Mouse (Mus musculus): ENCODE measurements around the gene B4galnt1. TPM values are rescaled to one million over a fixed set of nuclear protein-coding genes. Genes with fewer than 3 reads are reported as not detected.

B4galnt1 gene
- polyA plus RNA-seq, 1 experiment = 54.8 TPM

DNA sequence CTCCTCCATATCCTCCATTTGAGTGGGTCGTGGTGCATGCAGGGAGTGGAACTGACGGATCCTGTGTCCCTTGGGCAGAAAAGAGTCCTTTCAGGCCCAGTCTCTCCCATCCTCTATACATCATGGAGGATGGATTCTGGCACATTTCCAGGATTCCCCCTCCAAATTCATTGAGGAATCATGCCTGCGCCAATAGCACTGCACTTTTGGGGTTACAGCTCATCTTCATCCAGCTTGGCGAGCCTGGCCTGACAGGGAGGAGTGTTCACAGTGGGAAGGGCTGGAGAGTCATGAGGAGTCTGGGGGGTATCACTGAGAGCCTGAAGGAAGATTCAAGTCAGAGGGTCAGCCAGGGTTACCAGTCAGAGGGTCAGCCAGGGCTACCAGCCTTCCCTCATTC is 17.6 kb downstream of the B4galnt1 start:
- Histone ChIP-seq H3K4me1 (ENCODE audit: control insufficient read depth, insufficient read depth, low read length) (peaks cover 2% of the 10 kb centered on the region; the same call in 1 of the 2 replicates), H3K4me3 (replicated peaks; ENCODE audit: control insufficient read depth, low read depth, low read length) (no peak overlapping the region), H3K27ac (ENCODE audit: control insufficient read depth, insufficient read depth, low read depth, low read length, poor library complexity) (no peak overlapping the region)
- WGBS = 86% methylated on average over 4 of the region's 4 CpGs
- no peak for TF ChIP-seq CTCF (IDR thresholded peaks at IDR 0.05; ENCODE audit: control insufficient read depth, insufficient read depth, low read length)
- no peak for TF ChIP-seq POLR2A (IDR thresholded peaks at IDR 0.05; ENCODE audit: borderline replicate concordance, control insufficient read depth, low read depth, low read length)

DNA sequence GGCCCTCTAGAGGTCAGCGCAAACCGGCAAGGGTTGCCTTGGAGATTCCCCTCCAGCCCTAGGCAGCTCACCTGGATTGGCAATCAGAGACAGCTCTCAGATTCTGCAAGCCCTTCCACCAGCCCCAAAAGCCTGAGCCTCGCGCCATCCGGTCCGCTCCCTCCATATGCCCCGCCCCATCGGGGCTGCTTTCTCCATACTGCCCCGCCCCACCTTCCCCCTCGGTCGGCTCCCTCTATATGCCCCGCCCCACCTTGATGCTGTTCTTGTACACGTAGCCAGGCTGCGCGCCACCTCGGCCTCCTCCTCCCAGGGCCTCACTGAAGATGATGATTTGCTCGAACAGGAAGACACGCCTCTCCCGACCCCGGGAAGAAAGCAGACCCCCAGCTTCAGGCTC is 18.7 kb downstream of the B4galnt1 start:
- no peak overlapping the region for H3K27ac ChIP-seq (ENCODE audit: control insufficient read depth, insufficient read depth, low read depth, low read length, poor library complexity)
- H3K4me3 ChIP-seq (replicated peaks; ENCODE audit: control insufficient read depth, low read depth, low read length) = no peak overlapping the region
- 23% methylated on average over 20 of the region's 20 CpGs for WGBS
- TF ChIP-seq CTCF (IDR thresholded peaks at IDR 0.05; ENCODE audit: control insufficient read depth, insufficient read depth, low read length) = no peak
- no peak for TF ChIP-seq POLR2A (IDR thresholded peaks at IDR 0.05; ENCODE audit: borderline replicate concordance, control insufficient read depth, low read depth, low read length)
- H3K4me1 ChIP-seq (ENCODE audit: control insufficient read depth, insufficient read depth, low read length) = no peaks in the 10 kb centered on the region

GRCm38 (mm10) chr10:127185101-127185500 is 20.1 kb downstream of the B4galnt1 start:
- no peak for TF ChIP-seq POLR2A (IDR thresholded peaks at IDR 0.05; ENCODE audit: borderline replicate concordance, control insufficient read depth, low read depth, low read length)
- no peak for TF ChIP-seq CTCF (IDR thresholded peaks at IDR 0.05; ENCODE audit: control insufficient read depth, insufficient read depth, low read length)
- 80% methylated on average over 9 of the region's 9 CpGs for WGBS
- Histone ChIP-seq H3K4me3 (replicated peaks; ENCODE audit: control insufficient read depth, low read depth, low read length) (no peak overlapping the region), H3K27ac (ENCODE audit: control insufficient read depth, insufficient read depth, low read depth, low read length, poor library complexity) (no peak overlapping the region), H3K4me1 (ENCODE audit: control insufficient read depth, insufficient read depth, low read length) (no peaks in the 10 kb centered on the region)

DNA sequence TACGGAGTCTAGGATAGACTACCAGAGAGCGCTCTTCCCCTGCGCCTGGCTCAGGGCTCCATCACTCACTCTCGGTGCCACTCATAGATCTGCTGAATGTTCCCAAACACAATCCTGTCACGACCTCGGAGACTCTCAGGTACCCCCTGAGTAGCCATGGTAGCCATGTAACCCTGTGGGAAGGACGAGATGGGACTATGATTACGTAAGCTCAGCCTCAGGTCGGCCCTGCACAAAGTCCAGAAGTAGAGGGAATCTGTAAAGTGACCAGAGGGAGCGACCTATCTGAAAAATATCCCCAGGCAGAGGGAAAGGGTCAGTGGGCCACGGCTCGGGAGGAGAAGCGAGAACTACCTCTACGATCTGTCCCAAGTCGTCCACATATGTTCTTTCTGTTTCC is 20.5 kb downstream of the B4galnt1 start:
- H3K27ac ChIP-seq (ENCODE audit: control insufficient read depth, insufficient read depth, low read depth, low read length, poor library complexity) = no peak overlapping the region
- no peak for TF ChIP-seq CTCF (IDR thresholded peaks at IDR 0.05; ENCODE audit: control insufficient read depth, insufficient read depth, low read length)
- TF ChIP-seq POLR2A (IDR thresholded peaks at IDR 0.05; ENCODE audit: borderline replicate concordance, control insufficient read depth, low read depth, low read length) = no peak
- 83% methylated on average over 15 of the region's 15 CpGs for WGBS
- no peaks in the 10 kb centered on the region for H3K4me1 ChIP-seq (ENCODE audit: control insufficient read depth, insufficient read depth, low read length)
- no peak overlapping the region for H3K4me3 ChIP-seq (replicated peaks; ENCODE audit: control insufficient read depth, low read depth, low read length)

- H3K27ac ChIP-seq (ENCODE audit: control insufficient read depth, insufficient read depth, low read depth, low read length, poor library complexity) = no peak overlapping the region
- peaks cover 1% of the 10 kb centered on the region; the same call in 1 of the 2 replicates for H3K4me1 ChIP-seq (ENCODE audit: control insufficient read depth, insufficient read depth, low read length)
- no peak for TF ChIP-seq POLR2A (IDR thresholded peaks at IDR 0.05; ENCODE audit: borderline replicate concordance, control insufficient read depth, low read depth, low read length)
- 0 out of 2 replicates have a peak, but pooled peaks have one; percentile 15 for TF ChIP-seq CTCF (IDR thresholded peaks at IDR 0.05; ENCODE audit: control insufficient read depth, insufficient read depth, low read length)
- H3K4me3 ChIP-seq (replicated peaks; ENCODE audit: control insufficient read depth, low read depth, low read length) = no peak overlapping the region
- WGBS = 91% methylated on average over 1 of the region's 1 CpGs
Measured at GRCm38 (mm10) chr10:127186451-127186850, 21.4 kb downstream of the B4galnt1 start.

- TF ChIP-seq CTCF (IDR thresholded peaks at IDR 0.05; ENCODE audit: control insufficient read depth, insufficient read depth, low read length) (no peak), POLR2A (IDR thresholded peaks at IDR 0.05; ENCODE audit: borderline replicate concordance, control insufficient read depth, low read depth, low read length) (no peak)
- peaks cover 1% of the 10 kb centered on the region; the same call in 1 of the 2 replicates for H3K4me1 ChIP-seq (ENCODE audit: control insufficient read depth, insufficient read depth, low read length)
- H3K27ac ChIP-seq (ENCODE audit: control insufficient read depth, insufficient read depth, low read depth, low read length, poor library complexity) = no peak overlapping the region
- 80% methylated on average over 10 of the region's 10 CpGs for WGBS
- H3K4me3 ChIP-seq (replicated peaks; ENCODE audit: control insufficient read depth, low read depth, low read length) = no peak overlapping the region
Measured at GRCm38 (mm10) chr10:127187371-127188078, 22.5 kb downstream of the B4galnt1 start.

GRCm38 (mm10) chr10:127188079-127188453 is 23.0 kb downstream of the B4galnt1 start:
- TF ChIP-seq CTCF (IDR thresholded peaks at IDR 0.05; ENCODE audit: control insufficient read depth, insufficient read depth, low read length) = no peak
- no peak for TF ChIP-seq POLR2A (IDR thresholded peaks at IDR 0.05; ENCODE audit: borderline replicate concordance, control insufficient read depth, low read depth, low read length)
- Histone ChIP-seq H3K4me3 (replicated peaks; ENCODE audit: control insufficient read depth, low read depth, low read length) (no peak overlapping the region), H3K4me1 (ENCODE audit: control insufficient read depth, insufficient read depth, low read length) (peaks cover 1% of the 10 kb centered on the region; the same call in 1 of the 2 replicates), H3K27ac (ENCODE audit: control insufficient read depth, insufficient read depth, low read depth, low read length, poor library complexity) (no peak overlapping the region)
- 3% methylated on average over 21 of the region's 21 CpGs for WGBS

GRCm38 (mm10) chr10:127188465-127189115 is 23.6 kb downstream of the B4galnt1 start:
- H3K4me1 ChIP-seq (ENCODE audit: control insufficient read depth, insufficient read depth, low read length) = peaks cover 1% of the 10 kb centered on the region; the same call in 1 of the 2 replicates
- H3K4me3 ChIP-seq (replicated peaks; ENCODE audit: control insufficient read depth, low read depth, low read length) = peak overlapping the region; percentile 25
- under 1% methylated on average over 43 of the region's 46 CpGs for WGBS
- TF ChIP-seq CTCF (IDR thresholded peaks at IDR 0.05; ENCODE audit: control insufficient read depth, insufficient read depth, low read length) (no peak), POLR2A (IDR thresholded peaks at IDR 0.05; ENCODE audit: borderline replicate concordance, control insufficient read depth, low read depth, low read length) (no peak)
- H3K27ac ChIP-seq (ENCODE audit: control insufficient read depth, insufficient read depth, low read depth, low read length, poor library complexity) = no peak overlapping the region

Measured in bone marrow, adult 2 months (tissue).